Mouse (Mus musculus) mammary gland, adult 2 months (tissue): ENCODE measurements around the gene Serpinb3c. TPM values are rescaled to one million over a fixed set of nuclear protein-coding genes. Genes with fewer than 3 reads are reported as not detected.

Experiments
- polyA plus RNA-seq: library from polyadenylated mRNA; depleted of rRNA; stranded (reverse); fragments of >200 nt; gene quantifications from 2 replicates; pipeline ENCODE4 v1.2.3, GENCODE M21; 2012; ENCODE audit warnings: low replicate concordance; rRNA removed

Gene Serpinb3c
- not detected in 2 replicates for polyA plus RNA-seq

DNA sequence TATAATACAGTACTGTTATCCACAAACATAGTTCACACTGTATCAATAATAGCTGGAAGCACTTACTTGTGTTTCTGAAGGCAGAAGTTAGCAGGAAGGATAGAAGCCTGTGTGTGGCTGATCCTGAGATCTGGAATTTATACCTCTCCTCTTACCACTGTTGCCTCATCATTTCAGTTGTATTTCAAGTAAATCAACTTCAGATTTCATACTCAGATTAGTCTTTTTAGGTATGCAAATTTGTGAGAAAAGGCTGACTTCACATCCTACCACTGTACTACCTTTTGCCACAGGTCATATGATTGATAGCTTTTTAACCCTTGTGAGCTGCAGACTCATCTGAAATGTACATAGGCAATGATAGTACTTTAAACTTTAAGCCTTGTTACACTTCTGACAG, at the start of gene Serpinb3c, which contains the start of gene Serpinb3b:
Serpinb3c (minus strand) TSS at position 111 of the 400 bp plus-strand sequence.
Serpinb3b (minus strand) TSS at position 101 of the 400 bp plus-strand sequence.

Other genes with a start within 250 kb of the Serpinb3c start
- gene Serpinb3a, start 226.1 kb downstream of the Serpinb3c start, polyA plus RNA-seq, result not detected in 2 replicates
- gene Serpinb3d, start 194.9 kb downstream of the Serpinb3c start, polyA plus RNA-seq, result not detected in 2 replicates
- gene Serpinb3b, start within 50 bp of the Serpinb3c start, polyA plus RNA-seq, result 0.09 TPM in 1 of 2 replicates, not detected in the other
- 0.29 TPM in 1 of 2 replicates, not detected in the other for gene Serpinb11, start 82.8 kb upstream of the Serpinb3c start, polyA plus RNA-seq
- gene Serpinb7, start 121.3 kb upstream of the Serpinb3c start, polyA plus RNA-seq, result 0.65 TPM in 1 of 2 replicates, not detected in the other
- gene Serpinb2, start 233.1 kb upstream of the Serpinb3c start, polyA plus RNA-seq, result 0.73 TPM in 1 of 2 replicates, not detected in the other